Mouse (Mus musculus) liver, postnatal 0 days (tissue): ENCODE results near the gene Rps26. TPM values are rescaled to one million over a fixed set of nuclear protein-coding genes. Genes with fewer than 3 reads are reported as not detected.

Experiments used
- ATAC-seq: fragments of 200-750 bp; cut with Nextera tagmentation; 2 replicates; pipeline ENCODE4 v1.8.0; 2017; ENCODE audit warnings: mild to moderate bottlenecking, moderate library complexity
- DNase-seq: peaks from one replicate; pipeline ENCODE4 v3.0.0-alpha.2; 2016
- H3K27ac ChIP-seq: fragments of 300-500 bp; sonication (generic); 2 replicates; pipeline ENCODE4 v1.5.1; 2014; ENCODE audit warnings: antibody characterized with exemption, moderate library complexity, mild to moderate bottlenecking, low read depth
- H3K27me3 ChIP-seq: fragments of 300-500 bp; sonication (generic); 2 replicates; pipeline ENCODE4 v1.6.1; 2014; ENCODE audit warnings: low read length, control low read depth, mixed read lengths; ENCODE audit not compliant: insufficient read depth
- H3K36me3 ChIP-seq: fragments of 300-500 bp; sonication (generic); replicated peaks from 2 replicates; pipeline ENCODE4 v1.6.1; 2014; ENCODE audit warnings: mild to moderate bottlenecking, control low read depth, low read length, moderate library complexity, mixed read lengths; ENCODE audit not compliant: insufficient read depth
- H3K4me1 ChIP-seq: fragments of 300-500 bp; sonication (generic); 2 replicates; pipeline ENCODE4 v1.6.1; 2014; ENCODE audit warnings: antibody characterized with exemption, mild to moderate bottlenecking, control low read depth; ENCODE audit not compliant: insufficient read depth
- H3K4me2 ChIP-seq: fragments of 300-500 bp; sonication (generic); 2 replicates; pipeline ENCODE4 v1.6.1; 2014; ENCODE audit warnings: low read depth, mild to moderate bottlenecking, low read length, moderate library complexity, mixed read lengths
- H3K4me3 ChIP-seq: fragments of 300-500 bp; sonication (generic); 2 replicates; pipeline ENCODE4 v1.5.1; 2014; ENCODE audit warnings: low read depth, low read length
- H3K9ac ChIP-seq: fragments of 300-500 bp; sonication (generic); replicated peaks from 2 replicates; pipeline ENCODE4 v1.6.1; 2014; ENCODE audit warnings: mild to moderate bottlenecking, moderate library complexity
- H3K9me3 ChIP-seq: fragments of 300-500 bp; sonication (generic); 2 replicates; pipeline ENCODE4 v1.6.1; 2016; ENCODE audit warnings: mild to moderate bottlenecking, control low read depth, low read length, mixed read lengths
- CTCF ChIP-seq: sonication (generic); IDR thresholded peaks from 2 replicates; pipeline ENCODE4 v1.5.1; 2016; ENCODE audit warnings: antibody characterized with exemption, low read depth
- EP300 ChIP-seq: IDR thresholded peaks from 2 replicates; pipeline ENCODE4 v1.6.1; 2016; ENCODE audit warnings: antibody characterized with exemption, low read depth, mild to moderate bottlenecking
- WGBS: fragments of 180-500 bp; shearing (Covaris S2); extraction: QIAGEN DNeasy Blood & Tissue Kit; methylation state at CpG from one replicate; pipeline ENCODE4 v1.1.7; 2014; ENCODE audit not compliant: insufficient replicate concordance; 5-methylcytosine and 5-hydroxymethylcytosine counted together
- polyA plus RNA-seq: library from polyadenylated mRNA; unstranded; fragments of >200 nt; fragmentation: Nextera tagmentation; extraction: Ambion mirVana; gene quantifications from 2 replicates; pipeline ENCODE4 v1.2.1, GENCODE M21; 2015

Gene Rps26
- polyA plus RNA-seq, 1 experiment from 2014 or later = 469 TPM

- peaks cover 40% of the 10 kb centered on the region for H3K27me3 ChIP-seq
- peak; percentile 39 for ATAC-seq
- WGBS = 3% methylated on average over 23 of the region's 23 CpGs
Measured at GRCm38 (mm10) chr10:128588775-128589463, 37.6 kb downstream of the Rps26 start.

DNA sequence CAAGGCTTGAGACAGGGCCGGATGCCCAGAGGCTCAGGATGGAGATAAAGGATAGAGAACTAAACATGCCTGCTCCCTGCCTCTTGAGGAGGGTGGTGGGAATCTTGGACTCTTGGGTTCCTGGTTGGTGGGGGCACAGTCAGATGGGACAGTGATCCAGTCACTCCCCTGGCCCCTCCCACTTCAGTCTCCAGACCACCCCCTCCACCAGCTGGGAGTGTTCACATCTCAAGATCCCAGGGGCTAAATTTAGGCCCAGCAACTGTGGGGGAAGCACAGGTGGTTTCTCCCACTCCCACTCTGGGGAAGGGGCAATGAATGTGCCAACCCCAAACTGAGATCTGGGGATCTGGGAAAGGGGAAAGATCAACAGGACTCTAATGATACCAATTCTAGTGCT, 38.4 kb downstream of the Rps26 start:
- no peak for DNase-seq
- Histone ChIP-seq H3K4me1 (peaks cover 4% of the 10 kb centered on the region; the same call in 1 of the 2 replicates), H3K4me2 (peak overlapping the region; percentile 96), H3K9me3 (no peaks in the 10 kb centered on the region), H3K9ac (peak overlapping the region; percentile 67), H3K27me3 (peaks cover 40% of the 10 kb centered on the region), H3K27ac (peak overlapping the region; percentile 93), H3K36me3 (no peaks in the 10 kb centered on the region), H3K4me3 (peak overlapping the region; percentile 79)
- peak; percentile 31 for ATAC-seq
- WGBS = 21% methylated on average over 1 of the region's 1 CpGs
- TF ChIP-seq CTCF (no peak), EP300 (no peak)

More at GRCm38 (mm10) chr10:128588775-128589463, 37.6 kb downstream of the Rps26 start:
- Histone ChIP-seq H3K4me3 (peak overlapping the region; percentile 79), H3K9ac (peak overlapping the region; percentile 67), H3K4me2 (peak overlapping the region; percentile 96), H3K27ac (peak overlapping the region; percentile 93), H3K36me3 (no peaks in the 10 kb centered on the region), H3K4me1 (peaks cover 4% of the 10 kb centered on the region; the same call in 1 of the 2 replicates), H3K9me3 (no peaks in the 10 kb centered on the region)
- TF ChIP-seq CTCF (no peak), EP300 (no peak)
- no peak for DNase-seq

GRCm38 (mm10) chr10:128587697-128588096, 38.9 kb downstream of the Rps26 start:
- H3K36me3 ChIP-seq = no peaks in the 10 kb centered on the region
- peaks cover 40% of the 10 kb centered on the region for H3K27me3 ChIP-seq
- DNase-seq = peak; percentile 63
- peak; percentile 69 for ATAC-seq
- peaks cover 4% of the 10 kb centered on the region; the same call in 1 of the 2 replicates for H3K4me1 ChIP-seq
- peak overlapping the region; percentile 79 for H3K4me3 ChIP-seq
- peak overlapping the region; percentile 67 for H3K9ac ChIP-seq
- WGBS = 31% methylated on average over 8 of the region's 8 CpGs
- peak overlapping the region; percentile 93 for H3K27ac ChIP-seq
- no peaks in the 10 kb centered on the region for H3K9me3 ChIP-seq
- TF ChIP-seq EP300 = peak; percentile 55
- TF ChIP-seq CTCF = no peak
- peak overlapping the region; percentile 96 for H3K4me2 ChIP-seq

DNA sequence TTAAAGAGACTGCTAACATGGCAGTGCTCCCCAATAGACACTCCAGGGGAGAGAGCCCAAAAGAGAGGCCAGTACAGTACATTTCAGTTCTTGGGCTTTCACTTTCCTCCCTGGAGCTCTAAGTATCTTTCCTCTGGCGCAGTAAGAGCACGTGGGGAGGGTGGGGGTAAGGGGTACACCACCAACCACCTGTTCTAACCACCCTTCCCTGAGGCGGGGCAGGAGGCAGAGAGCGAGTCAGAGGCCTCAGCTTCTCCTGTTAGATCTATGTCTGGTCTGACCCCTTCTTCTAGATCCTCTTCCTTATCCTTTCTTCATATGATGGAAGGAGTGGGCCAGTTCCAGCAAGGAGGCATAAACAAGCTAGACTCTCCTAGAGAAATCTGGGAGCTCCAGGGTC, 39.4 kb downstream of the Rps26 start:
- peak overlapping the region; percentile 67 for H3K9ac ChIP-seq
- peak overlapping the region; percentile 96 for H3K4me2 ChIP-seq
- no peaks in the 10 kb centered on the region for H3K9me3 ChIP-seq
- H3K36me3 ChIP-seq = no peaks in the 10 kb centered on the region
- 39% methylated on average over 4 of the region's 4 CpGs for WGBS
- H3K4me1 ChIP-seq = peaks cover 4% of the 10 kb centered on the region; the same call in 1 of the 2 replicates
- H3K27ac ChIP-seq = peak overlapping the region; percentile 93
- TF ChIP-seq EP300 = no peak
- no peak for TF ChIP-seq CTCF
- ATAC-seq = no peak
- H3K4me3 ChIP-seq = 0 out of 2 replicates have a peak overlapping the region, but pooled peaks have one; percentile 79
- no peak for DNase-seq
- H3K27me3 ChIP-seq = peaks cover 40% of the 10 kb centered on the region

DNA sequence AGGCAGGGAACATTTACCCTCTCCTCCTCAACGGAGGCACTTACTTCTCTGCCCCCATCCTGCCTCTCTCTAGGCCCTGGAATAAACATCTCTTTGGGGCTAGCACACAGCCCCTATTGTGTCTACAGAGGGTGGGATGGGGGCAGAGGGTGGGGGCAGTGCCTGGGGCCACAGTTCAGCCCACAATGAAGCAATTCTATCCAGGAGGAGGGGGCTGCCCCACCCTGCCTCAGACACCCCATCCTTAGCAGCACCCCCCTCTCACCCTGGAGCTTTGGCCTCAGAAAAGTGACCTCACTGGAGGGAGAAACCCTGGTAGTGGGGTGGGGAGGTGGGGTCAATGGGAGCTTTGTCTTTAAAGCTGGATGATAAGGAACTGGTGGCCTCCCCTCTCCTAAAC, 40.0 kb downstream of the Rps26 start:
- Histone ChIP-seq H3K9me3 (no peaks in the 10 kb centered on the region), H3K4me2 (peak overlapping the region; percentile 96), H3K9ac (peak overlapping the region; percentile 67; the same call in 1 of the 2 replicates), H3K27ac (peak overlapping the region; percentile 93; the same call in 1 of the 2 replicates), H3K4me3 (no peak overlapping the region), H3K36me3 (no peaks in the 10 kb centered on the region), H3K4me1 (peaks cover 4% of the 10 kb centered on the region; the same call in 1 of the 2 replicates), H3K27me3 (peaks cover 40% of the 10 kb centered on the region)
- ATAC-seq = no peak
- 24% methylated on average over 1 of the region's 1 CpGs for WGBS
- TF ChIP-seq EP300 (no peak), CTCF (no peak)
- no peak for DNase-seq

DNA sequence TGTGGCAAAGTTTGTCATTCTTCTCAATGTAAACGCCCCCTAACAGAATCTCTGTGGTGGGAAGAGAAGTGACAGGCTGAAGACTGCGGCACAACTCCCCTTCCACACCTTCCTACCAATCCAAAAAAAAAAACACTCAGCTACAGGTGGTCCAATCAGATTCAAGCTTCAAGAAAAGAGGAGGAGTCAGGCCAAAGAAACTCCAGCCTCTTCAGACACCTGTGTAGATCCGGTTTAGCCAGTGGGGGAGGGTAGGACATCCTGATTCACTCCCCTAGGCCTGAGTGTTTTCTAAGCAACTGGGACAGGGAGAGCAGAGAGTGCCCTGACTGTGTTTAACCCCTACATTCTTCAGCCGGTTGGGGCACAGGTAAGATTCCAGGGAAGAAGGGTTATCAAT, 42.2 kb downstream of the Rps26 start:
- H3K9me3 ChIP-seq = no peaks in the 10 kb centered on the region
- H3K27me3 ChIP-seq = peaks cover 27% of the 10 kb centered on the region
- WGBS = 26% methylated on average over 4 of the region's 4 CpGs
- H3K36me3 ChIP-seq = 0 out of 2 replicates have a peak, but pooled peaks cover 4% of the 10 kb centered on the region
- DNase-seq (no peak), ATAC-seq (no peak)
- H3K4me2 ChIP-seq = no peak overlapping the region
- no peaks in the 10 kb centered on the region; the same call in 1 of the 2 replicates for H3K4me1 ChIP-seq
- TF ChIP-seq CTCF (no peak), EP300 (no peak)
- no peak overlapping the region for H3K4me3 ChIP-seq
- no peak overlapping the region for H3K27ac ChIP-seq
- H3K9ac ChIP-seq = no peak overlapping the region
